Mouse (Mus musculus): ENCODE measurements around the gene Cadm2. TPM values are rescaled to one million over a fixed set of nuclear protein-coding genes. Genes with fewer than 3 reads are reported as not detected.

Gene Cadm2
- polyA plus RNA-seq, 1 experiment from 2014 or later = 2.6 TPM

- Histone ChIP-seq H3K27me3 (ENCODE audit: low read depth, poor library complexity, severe bottlenecking) (no peaks in the 10 kb centered on the region), H3K4me1 (no peaks in the 10 kb centered on the region), H3K27ac (no peak overlapping the region), H3K36me3 (no peaks in the 10 kb centered on the region), H3K9me3 (replicated peaks) (no peaks in the 10 kb centered on the region), H3K4me3 (no peak overlapping the region)
- no peak for DNase-seq (ENCODE audit: low spot score)
- 89% methylated on average over 7 of the region's 7 CpGs for WGBS
Measured at GRCm38 (mm10) chr16:67076169-67076895, 544.4 kb downstream of the Cadm2 start.

- no peak overlapping the region for H3K27ac ChIP-seq
- no peaks in the 10 kb centered on the region for H3K27me3 ChIP-seq (ENCODE audit: low read depth, poor library complexity, severe bottlenecking)
- no peak for DNase-seq (ENCODE audit: low spot score)
- H3K36me3 ChIP-seq = no peaks in the 10 kb centered on the region
- no peaks in the 10 kb centered on the region for H3K4me1 ChIP-seq
- WGBS = 61% methylated on average over 1 of the region's 1 CpGs
- H3K4me3 ChIP-seq = no peak overlapping the region
- H3K9me3 ChIP-seq (replicated peaks) = no peaks in the 10 kb centered on the region
Measured at GRCm38 (mm10) chr16:67068461-67068860, 552.2 kb downstream of the Cadm2 start.

- DNase-seq (ENCODE audit: low spot score) = no peak
- Histone ChIP-seq H3K4me1 (no peaks in the 10 kb centered on the region), H3K9me3 (replicated peaks) (no peaks in the 10 kb centered on the region), H3K27ac (no peak overlapping the region), H3K4me3 (no peak overlapping the region), H3K36me3 (no peaks in the 10 kb centered on the region), H3K27me3 (ENCODE audit: low read depth, poor library complexity, severe bottlenecking) (no peaks in the 10 kb centered on the region)
- 90% methylated on average over 5 of the region's 5 CpGs for WGBS
Measured at GRCm38 (mm10) chr16:67030918-67031317, 589.8 kb downstream of the Cadm2 start.

DNA sequence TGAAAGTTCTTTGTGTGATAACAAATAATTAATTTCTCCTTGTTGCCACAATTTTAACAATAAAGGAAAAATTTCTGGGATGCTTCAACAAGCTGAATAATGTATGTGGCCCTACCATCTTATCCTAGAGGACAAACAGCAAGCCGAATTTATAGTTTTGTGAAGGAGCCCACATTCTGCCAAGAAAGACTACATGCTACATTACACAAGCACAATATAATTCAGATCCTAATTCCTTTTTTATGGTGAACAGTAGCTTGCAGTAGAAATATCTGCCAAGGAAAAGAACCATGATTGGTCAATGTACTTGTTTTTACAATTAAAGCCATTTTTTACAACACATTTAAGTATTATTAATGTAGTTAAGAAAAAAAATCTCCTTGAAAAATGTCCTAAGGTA is 600.9 kb downstream of the Cadm2 start:
- 92% methylated on average over 1 of the region's 1 CpGs for WGBS
- DNase-seq (ENCODE audit: low spot score) = no peak
- no peaks in the 10 kb centered on the region for H3K4me1 ChIP-seq
- H3K27me3 ChIP-seq (ENCODE audit: low read depth, poor library complexity, severe bottlenecking) = no peaks in the 10 kb centered on the region
- H3K36me3 ChIP-seq = no peaks in the 10 kb centered on the region
- H3K27ac ChIP-seq = no peak overlapping the region
- no peaks in the 10 kb centered on the region for H3K9me3 ChIP-seq (replicated peaks)
- H3K4me3 ChIP-seq = no peak overlapping the region

DNA sequence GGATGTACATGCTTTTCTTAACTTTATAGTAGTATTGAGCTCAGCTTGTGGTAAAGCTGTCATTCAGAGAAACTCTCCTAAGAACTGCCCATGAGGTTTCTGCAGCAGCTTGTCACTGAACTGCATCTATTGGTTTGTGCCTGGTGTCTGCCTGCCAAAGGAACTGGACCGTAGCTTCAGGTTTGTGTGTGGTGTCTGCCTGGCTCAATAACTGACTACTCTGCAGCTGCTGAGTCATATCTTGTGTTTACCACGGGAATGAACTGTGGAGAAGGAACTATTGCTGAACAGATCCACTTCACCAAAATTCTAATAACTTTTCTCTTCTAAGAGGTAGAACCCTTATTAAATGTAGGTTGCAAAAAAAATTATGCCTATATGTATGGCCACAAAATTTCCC is 603.0 kb downstream of the Cadm2 start:
- Histone ChIP-seq H3K4me1 (no peaks in the 10 kb centered on the region), H3K36me3 (no peaks in the 10 kb centered on the region), H3K27me3 (ENCODE audit: low read depth, poor library complexity, severe bottlenecking) (no peaks in the 10 kb centered on the region), H3K27ac (no peak overlapping the region), H3K9me3 (replicated peaks) (no peaks in the 10 kb centered on the region), H3K4me3 (no peak overlapping the region)
- DNase-seq (ENCODE audit: low spot score) = no peak
- 90% methylated on average over 2 of the region's 2 CpGs for WGBS

GRCm38 (mm10) chr16:67003161-67003560 is 617.5 kb downstream of the Cadm2 start:
- 91% methylated on average over 3 of the region's 3 CpGs for WGBS
- Histone ChIP-seq H3K27ac (no peak overlapping the region), H3K36me3 (no peaks in the 10 kb centered on the region), H3K4me3 (no peak overlapping the region), H3K9me3 (replicated peaks) (no peaks in the 10 kb centered on the region), H3K27me3 (ENCODE audit: low read depth, poor library complexity, severe bottlenecking) (no peaks in the 10 kb centered on the region), H3K4me1 (no peaks in the 10 kb centered on the region)
- no peak for DNase-seq (ENCODE audit: low spot score)

- Histone ChIP-seq H3K9me3 (replicated peaks) (no peaks in the 10 kb centered on the region), H3K27ac (no peak overlapping the region), H3K36me3 (no peaks in the 10 kb centered on the region), H3K4me3 (no peak overlapping the region), H3K27me3 (ENCODE audit: low read depth, poor library complexity, severe bottlenecking) (no peaks in the 10 kb centered on the region), H3K4me1 (no peaks in the 10 kb centered on the region)
- no peak for DNase-seq (ENCODE audit: low spot score)
- WGBS = 52% methylated on average over 4 of the region's 4 CpGs
Measured at GRCm38 (mm10) chr16:67001707-67002106, 619.0 kb downstream of the Cadm2 start.

DNA sequence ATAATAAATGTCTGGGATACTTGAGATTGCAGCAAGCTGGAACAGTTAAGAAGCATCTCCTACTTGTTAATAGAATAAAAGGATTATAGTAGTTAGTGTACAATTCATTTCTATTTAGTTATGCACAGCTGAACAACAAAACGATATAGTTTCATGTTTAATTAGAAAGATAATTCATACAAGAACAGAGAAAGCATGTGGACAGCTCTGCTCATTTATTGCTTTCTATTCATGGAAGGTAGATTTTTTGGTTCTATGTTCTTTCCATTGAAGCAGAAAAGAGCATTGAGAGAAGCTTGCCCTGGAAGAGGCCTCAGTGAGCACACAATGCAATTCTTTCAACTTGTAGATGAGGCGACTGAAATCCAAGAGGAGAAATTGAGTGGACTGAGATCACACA is 623.2 kb downstream of the Cadm2 start:
- DNase-seq (ENCODE audit: low spot score) = no peak
- Histone ChIP-seq H3K4me3 (no peak overlapping the region), H3K36me3 (no peaks in the 10 kb centered on the region), H3K27me3 (ENCODE audit: low read depth, poor library complexity, severe bottlenecking) (no peaks in the 10 kb centered on the region), H3K4me1 (no peaks in the 10 kb centered on the region), H3K9me3 (replicated peaks) (no peaks in the 10 kb centered on the region), H3K27ac (no peak overlapping the region)
- WGBS = 88% methylated on average over 2 of the region's 2 CpGs

DNA sequence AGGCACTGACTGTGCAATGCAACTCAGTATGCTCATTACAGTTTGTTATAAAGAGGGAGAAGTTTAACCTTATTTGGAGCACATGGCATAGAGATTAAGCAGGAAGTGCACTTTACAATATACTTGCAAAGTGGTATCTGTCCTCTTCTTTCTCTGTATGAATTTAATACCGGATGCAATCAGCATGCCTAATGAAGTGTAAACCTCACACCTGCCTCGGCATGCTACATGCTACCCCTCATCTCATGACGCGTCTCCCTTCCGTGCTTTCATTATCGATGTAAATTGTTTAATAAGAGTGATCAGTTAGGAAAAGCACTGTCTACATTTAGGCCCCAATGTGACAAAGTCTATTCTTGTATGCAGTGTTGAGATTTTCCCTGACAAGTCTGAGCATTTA is 633.0 kb downstream of the Cadm2 start:
- DNase-seq (ENCODE audit: low spot score) = no peak
- WGBS = 92% methylated on average over 6 of the region's 6 CpGs
- Histone ChIP-seq H3K27me3 (ENCODE audit: low read depth, poor library complexity, severe bottlenecking) (no peaks in the 10 kb centered on the region), H3K27ac (no peak overlapping the region), H3K9me3 (replicated peaks) (no peaks in the 10 kb centered on the region), H3K36me3 (no peaks in the 10 kb centered on the region), H3K4me3 (no peak overlapping the region), H3K4me1 (no peaks in the 10 kb centered on the region)

- Histone ChIP-seq H3K9me3 (replicated peaks) (no peaks in the 10 kb centered on the region), H3K27me3 (ENCODE audit: low read depth, poor library complexity, severe bottlenecking) (no peaks in the 10 kb centered on the region), H3K4me3 (no peak overlapping the region), H3K4me1 (no peaks in the 10 kb centered on the region), H3K27ac (no peak overlapping the region), H3K36me3 (no peaks in the 10 kb centered on the region)
- no peak for DNase-seq (ENCODE audit: low spot score)
- 83% methylated on average over 7 of the region's 7 CpGs for WGBS
Measured at GRCm38 (mm10) chr16:66986879-66987278, 633.8 kb downstream of the Cadm2 start.

DNA sequence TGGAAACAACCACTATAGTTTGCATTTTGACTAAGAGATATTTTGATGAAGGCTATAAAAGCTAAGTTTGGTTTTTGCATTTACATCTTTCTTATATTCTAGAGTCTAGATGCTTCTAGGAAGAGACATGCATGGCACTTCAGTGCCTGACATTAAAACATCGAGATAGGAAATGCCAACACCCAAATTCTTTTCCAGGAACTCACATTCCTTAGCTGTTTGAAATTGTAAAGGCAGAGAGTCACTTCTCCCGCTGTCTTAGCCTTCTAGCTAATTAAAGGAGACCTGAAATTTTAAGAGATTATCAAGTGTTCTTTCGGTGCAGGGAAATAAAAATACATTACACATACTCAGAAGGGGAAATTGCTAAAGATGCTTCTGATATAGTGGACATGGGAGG is 649.8 kb downstream of the Cadm2 start:
- Histone ChIP-seq H3K27ac (no peak overlapping the region), H3K9me3 (replicated peaks) (no peaks in the 10 kb centered on the region), H3K27me3 (ENCODE audit: low read depth, poor library complexity, severe bottlenecking) (no peaks in the 10 kb centered on the region), H3K36me3 (no peaks in the 10 kb centered on the region), H3K4me3 (no peak overlapping the region), H3K4me1 (0 out of 2 replicates have a peak, but pooled peaks cover 2% of the 10 kb centered on the region)
- no peak for DNase-seq (ENCODE audit: low spot score)
- 63% methylated on average over 3 of the region's 3 CpGs for WGBS

GRCm38 (mm10) chr16:66969520-66970144 is 651.1 kb downstream of the Cadm2 start:
- Histone ChIP-seq H3K4me3 (no peak overlapping the region), H3K9me3 (replicated peaks) (no peaks in the 10 kb centered on the region), H3K4me1 (0 out of 2 replicates have a peak, but pooled peaks cover 2% of the 10 kb centered on the region), H3K36me3 (no peaks in the 10 kb centered on the region), H3K27me3 (ENCODE audit: low read depth, poor library complexity, severe bottlenecking) (no peaks in the 10 kb centered on the region), H3K27ac (no peak overlapping the region)
- DNase-seq (ENCODE audit: low spot score) = no peak
- 83% methylated on average over 11 of the region's 11 CpGs for whole genome bisulfite sequencing

- 84% methylated on average over 5 of the region's 5 CpGs for WGBS
- Histone ChIP-seq H3K4me1 (0 out of 2 replicates have a peak, but pooled peaks cover 2% of the 10 kb centered on the region), H3K9me3 (replicated peaks) (no peaks in the 10 kb centered on the region), H3K27me3 (ENCODE audit: low read depth, poor library complexity, severe bottlenecking) (no peaks in the 10 kb centered on the region), H3K36me3 (no peaks in the 10 kb centered on the region), H3K27ac (no peak overlapping the region), H3K4me3 (no peak overlapping the region)
- no peak for DNase-seq (ENCODE audit: low spot score)
Measured at GRCm38 (mm10) chr16:66968336-66968735, 652.4 kb downstream of the Cadm2 start.
